Mouse (Mus musculus): Measurements from ENCODE around the gene Bicra. TPM values are rescaled to one million over a fixed set of nuclear protein-coding genes. Genes with fewer than 3 reads are reported as not detected.
A peak's percentile ranks its signal among the peaks of the same experiment; 100 is the strongest.

Gene Bicra
- total RNA-seq, 2 experiments from 2014 or later = 9.1 to 9.7 TPM

DNA sequence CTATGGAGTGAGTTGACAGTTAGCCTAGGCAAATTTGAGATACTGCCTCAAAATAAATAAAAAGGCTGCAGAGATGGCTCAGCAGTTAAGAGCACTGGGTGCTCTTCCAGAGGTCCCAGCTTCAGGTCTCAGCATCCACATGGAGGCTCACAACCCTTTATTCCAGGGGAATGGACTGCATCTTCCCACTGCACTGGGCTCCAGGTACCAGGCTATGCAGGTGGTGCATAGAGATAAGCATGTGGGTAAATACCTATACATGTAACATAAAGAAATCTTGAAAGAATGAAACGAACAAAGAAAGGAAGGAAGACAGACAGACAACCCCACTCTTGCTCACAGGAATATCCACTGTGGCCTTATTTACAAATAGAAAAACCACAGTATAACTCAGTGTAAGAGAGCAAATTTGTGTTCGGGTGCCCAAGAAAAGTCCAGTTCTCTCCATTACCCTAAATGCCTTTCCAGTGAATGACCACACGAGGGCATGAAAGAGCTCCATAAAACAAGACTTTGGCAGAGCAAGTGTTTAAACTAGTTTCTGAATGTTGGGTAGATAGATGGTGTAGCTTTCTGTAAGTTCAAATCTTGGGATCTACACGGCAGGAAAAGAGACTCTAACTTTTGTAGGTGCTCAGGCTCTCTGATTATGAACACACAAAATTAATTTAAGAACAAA lies 64.9 kb downstream of the Bicra start:
- intact Hi-C loops (cut with DNase I) = loop anchor here (1.0 to 5.0 kb wide), 3 partner anchors 64 to 169 kb away; partner anchors contain the start of gene Bicra
- DNase-seq = no peak

DNA sequence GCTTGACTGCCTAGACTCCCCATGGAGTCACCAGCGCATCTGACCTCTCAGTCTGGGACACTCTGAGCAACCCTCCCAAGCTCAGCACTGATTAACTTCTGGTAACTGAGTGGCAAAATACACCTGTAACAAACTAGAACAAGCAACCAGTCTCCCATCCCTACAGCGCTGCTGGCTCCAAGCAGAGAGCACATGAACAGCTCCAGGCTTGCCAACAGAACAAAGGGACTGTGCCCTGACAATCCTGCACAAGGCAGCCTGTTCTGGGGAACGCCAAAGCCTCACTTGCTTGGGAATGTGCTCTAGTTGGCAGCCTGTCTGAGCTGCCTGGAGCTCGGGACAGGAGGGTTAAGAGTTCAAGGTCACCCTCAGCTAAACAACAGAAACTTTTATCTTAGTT lies 66.2 kb downstream of the Bicra start:
- intact Hi-C loops (cut with DNase I) = loop anchor here (5.0 kb wide), 1 partner anchor 171 kb away; no protein-coding TSS in a partner anchor
- peak; percentile 43 to 62 for DNase-seq

DNA sequence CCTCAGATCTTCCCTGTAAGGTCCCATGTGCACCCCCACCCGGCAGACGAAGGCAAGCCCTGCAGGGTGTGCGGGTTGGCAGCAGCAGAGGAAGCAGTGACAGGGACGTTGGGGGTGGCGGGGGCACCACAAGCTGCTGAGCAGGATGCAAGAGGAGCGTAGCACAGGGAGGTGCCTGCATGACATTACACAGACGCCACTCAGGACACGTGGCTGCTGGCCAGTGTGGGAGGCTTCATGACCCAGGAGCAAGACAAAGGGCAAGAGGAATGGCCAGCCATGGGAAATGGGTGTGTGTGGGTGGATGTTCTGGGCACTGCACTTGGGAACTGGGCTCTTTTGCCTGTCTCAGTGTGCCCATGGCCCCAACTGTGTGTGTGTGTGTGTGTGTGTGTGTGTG lies 67.5 kb downstream of the Bicra start:
- no peak for DNase-seq
- intact Hi-C loops (cut with DNase I) = loop anchor here (5.0 kb wide), 1 partner anchor 172 kb away; no protein-coding TSS in a partner anchor

DNA sequence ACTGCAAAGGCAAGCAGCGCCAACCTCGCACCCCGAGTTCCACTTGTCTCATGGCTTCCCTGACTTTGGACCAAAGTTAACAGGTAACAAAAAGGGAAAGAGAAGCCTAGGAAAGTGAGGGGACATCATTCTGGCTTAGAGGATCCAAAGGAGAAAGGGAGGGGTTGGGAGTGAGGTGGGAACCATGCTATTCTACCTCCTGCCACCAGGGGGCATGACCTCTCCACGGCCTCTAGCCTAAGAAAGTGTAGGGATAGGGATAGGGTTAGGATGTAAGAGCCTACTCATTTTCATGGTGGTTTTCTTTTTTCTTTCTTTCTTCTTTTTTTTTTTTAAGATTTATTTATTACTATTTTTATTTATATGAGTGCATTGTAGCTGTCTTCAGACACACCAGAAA lies 71.8 kb downstream of the Bicra start:
- peak; percentile 65 to 76 for DNase-seq
- intact Hi-C loops (cut with DNase I) = loop anchor here (1.0 kb wide), 1 partner anchor 76 kb away; no protein-coding TSS in a partner anchor

DNA sequence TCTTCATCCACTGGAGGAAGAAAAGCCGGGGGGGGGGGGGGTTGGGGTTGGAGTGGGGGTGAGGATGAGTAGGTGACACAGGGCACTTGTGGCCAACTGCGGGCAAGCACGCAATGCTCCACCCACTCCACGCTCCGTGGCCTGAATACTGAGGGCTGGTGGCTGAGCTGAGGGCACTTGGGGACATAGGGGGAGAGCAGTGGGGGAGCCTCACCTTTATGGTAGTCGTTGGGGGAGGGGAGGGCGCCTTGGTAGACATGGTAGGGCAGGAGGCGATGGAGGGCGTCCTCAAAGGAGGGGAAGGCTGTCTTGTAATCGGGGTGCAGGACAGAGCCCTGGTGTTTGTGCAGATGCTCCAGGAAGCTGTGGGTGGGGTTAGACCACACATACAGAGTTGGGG lies 72.3 kb downstream of the Bicra start:
- DNase-seq = no peak
- intact Hi-C loops (cut with DNase I) = no loop called here

DNA sequence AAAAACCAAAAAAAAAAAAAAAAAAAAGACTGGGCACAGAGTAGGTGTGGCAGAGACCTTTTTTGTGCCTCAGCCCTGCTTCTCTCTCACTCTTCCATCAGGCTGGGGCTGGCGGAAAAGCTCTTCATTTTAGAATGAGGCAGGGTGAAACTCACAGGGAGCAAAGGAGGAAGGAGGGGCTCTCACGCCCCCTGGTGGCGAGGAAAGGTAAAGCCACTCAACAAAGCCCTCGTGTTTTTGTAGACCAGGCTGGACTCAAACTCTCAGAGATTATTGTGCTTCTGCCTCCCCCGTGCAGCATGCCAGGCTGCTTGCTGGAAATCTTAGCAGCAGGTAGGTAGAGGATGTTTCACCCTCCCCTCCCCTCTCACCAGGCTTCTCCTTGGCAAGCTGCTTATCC lies 73.0 kb downstream of the Bicra start:
- intact Hi-C loops (cut with DNase I) = no loop called here
- DNase-seq = peak; percentile 76

DNA sequence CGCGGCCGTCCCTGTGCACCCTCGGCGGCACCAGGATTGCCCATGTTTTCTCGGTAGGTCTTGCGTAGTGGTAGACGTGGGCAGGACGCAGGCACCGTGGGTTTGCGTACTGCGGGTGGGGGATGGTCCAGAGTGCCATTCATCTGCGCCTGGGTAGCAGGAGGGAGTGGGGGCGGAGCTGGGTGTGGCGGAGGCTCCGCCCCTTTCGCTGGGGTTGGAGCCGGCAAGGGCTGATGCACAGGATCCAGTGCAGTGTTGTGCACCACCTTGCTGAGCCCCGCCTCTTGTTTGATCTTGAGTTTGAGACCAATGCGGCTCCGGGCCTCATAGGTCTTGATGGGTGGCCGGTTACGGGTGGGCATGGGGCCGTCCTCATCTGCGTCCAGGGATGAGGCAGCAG lies 75.5 kb downstream of the Bicra start:
- DNase-seq = no peak
- intact Hi-C loops (cut with DNase I) = no loop called here

DNA sequence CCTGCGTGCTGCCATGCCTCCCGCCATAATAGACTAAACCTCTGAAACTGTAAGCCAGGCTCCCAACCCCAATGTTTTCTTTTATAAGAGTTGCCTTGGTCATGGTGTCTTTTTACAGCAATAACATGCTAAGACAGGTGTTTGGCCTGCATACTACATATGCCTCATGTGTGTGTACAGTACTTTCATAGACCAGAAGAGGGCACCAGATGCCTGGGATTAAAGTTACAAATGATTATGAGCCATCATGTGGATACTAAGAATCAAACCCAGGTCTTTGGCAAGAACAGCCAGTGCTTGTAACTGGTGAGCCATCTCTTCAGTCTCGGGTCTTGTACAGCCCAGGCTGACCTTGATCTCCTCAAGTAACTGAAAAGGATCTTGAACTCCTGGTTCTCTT lies 78.0 kb downstream of the Bicra start:
- no peak for DNase-seq
- intact Hi-C loops (cut with DNase I) = no loop called here

DNA sequence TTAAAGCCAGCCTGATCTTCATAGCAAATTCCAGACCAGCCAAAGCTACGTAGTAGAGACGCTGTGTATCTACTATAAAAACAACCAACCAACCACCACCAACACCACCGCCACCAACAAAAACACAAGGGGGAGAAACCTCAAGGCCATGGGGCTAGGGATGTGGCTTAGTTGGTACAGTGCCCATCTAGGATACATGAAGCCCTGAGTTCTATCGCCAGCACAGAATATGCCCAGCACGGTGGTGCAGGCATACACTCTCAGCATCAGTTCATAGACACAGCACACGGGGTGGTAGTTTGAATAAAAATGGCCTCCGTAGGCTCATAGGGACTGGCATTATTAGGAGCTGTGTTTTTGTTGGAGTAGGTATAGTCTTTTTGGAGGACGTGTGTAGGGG lies 79.4 kb downstream of the Bicra start:
- intact Hi-C loops (cut with DNase I) = no loop called here
- no peak for DNase-seq

DNA sequence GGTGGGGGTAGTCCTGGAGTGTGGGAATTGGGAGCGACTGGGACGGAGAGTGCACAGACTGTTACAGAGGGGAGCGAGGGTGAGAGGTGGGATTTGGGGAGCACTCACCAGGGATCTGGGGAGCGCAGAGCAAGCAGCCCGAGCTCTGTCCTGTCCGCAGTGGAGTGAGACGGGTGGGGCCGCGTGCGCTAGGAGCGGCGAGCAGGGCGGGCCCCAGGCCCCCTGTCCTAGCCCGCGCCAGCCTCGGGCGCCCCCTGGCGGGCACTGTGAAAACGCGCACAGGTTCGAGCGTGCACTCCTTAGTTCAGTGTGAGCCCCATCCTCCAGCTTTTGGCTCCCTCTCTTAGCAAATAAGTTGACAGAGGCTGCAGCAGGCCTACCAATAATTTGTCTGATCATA lies 80.4 kb downstream of the Bicra start, which contains the start of gene Ehd2:
Gene Ehd2, minus strand, starts transcription at position 256 of the 400 bp plus-strand sequence.
- intact Hi-C loops (cut with DNase I) = loop anchor here (1.0 to 2.0 kb wide), 2 partner anchors 19 to 37 kb away; no protein-coding TSS in a partner anchor

DNA sequence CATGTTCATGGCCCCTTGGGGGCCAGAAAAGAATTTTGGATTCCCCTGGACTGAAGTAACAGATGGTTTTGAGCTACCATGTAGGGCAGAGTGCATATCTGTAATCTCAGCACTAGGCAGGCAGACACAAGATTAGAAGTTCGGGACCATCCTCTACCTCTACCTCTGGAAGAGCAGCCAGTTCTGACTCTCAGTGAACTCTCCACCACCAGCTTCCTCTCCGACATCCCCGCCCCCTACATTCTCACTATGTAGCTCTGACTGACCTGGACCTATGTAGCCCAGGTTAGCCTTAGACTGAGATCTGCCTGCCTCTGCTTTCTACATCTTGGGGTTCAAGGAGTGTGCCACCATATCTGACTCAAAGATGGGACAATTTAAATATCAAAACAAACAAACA lies 81.2 kb downstream of the Bicra start:
- intact Hi-C loops (cut with DNase I) = loop anchor here (2.0 kb wide), 1 partner anchor 36 kb away; no protein-coding TSS in a partner anchor
- DNase-seq = no peak

More for the DNA sequence above, 80.4 kb downstream of the Bicra start, which contains the start of gene Ehd2:
- DNase-seq = peak; percentile 93 to 94

DNA sequence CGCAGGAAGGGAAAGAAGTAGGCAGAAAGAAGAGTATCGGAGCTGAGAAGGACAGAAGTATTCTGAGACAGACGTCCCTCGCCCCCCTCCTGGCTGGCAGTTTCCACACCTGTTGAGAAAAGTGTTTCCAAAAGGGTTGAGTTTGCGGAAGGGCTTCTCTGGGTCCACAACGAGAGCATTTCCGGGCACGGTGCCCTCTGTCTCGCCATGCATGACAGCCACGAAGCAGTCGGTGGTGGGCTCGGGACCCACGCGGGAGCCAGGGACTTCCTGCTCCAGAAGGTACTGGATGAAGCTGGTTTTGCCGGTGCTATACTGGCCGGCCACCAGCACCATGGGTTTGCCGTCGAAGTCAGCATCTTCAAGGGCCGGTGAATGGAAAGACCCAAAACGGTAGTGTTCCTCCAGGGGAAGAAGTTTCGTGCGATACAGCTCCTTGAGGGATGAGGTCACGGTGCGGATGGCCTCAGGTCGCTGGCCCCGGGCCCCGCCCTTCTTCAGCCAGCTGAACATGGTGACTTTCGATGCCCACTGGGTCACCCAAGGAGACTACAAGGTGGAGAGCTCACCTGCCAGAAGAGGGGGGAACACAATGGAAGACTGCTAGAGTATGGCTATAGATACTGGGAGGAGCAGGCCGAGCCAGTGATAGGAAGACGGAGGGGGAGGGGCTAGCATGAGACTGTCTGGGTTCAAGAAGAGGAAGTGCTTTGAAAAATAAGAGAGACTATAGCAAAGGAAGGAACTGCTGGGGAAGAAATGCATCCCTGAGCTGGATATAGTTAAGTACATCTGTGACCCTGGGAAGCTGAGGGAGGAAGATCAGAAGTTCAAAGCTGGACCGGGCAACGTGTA lies 83.7 kb downstream of the Bicra start:
- intact Hi-C loops (cut with DNase I) = no loop called here
- DNase-seq = no peak

DNA sequence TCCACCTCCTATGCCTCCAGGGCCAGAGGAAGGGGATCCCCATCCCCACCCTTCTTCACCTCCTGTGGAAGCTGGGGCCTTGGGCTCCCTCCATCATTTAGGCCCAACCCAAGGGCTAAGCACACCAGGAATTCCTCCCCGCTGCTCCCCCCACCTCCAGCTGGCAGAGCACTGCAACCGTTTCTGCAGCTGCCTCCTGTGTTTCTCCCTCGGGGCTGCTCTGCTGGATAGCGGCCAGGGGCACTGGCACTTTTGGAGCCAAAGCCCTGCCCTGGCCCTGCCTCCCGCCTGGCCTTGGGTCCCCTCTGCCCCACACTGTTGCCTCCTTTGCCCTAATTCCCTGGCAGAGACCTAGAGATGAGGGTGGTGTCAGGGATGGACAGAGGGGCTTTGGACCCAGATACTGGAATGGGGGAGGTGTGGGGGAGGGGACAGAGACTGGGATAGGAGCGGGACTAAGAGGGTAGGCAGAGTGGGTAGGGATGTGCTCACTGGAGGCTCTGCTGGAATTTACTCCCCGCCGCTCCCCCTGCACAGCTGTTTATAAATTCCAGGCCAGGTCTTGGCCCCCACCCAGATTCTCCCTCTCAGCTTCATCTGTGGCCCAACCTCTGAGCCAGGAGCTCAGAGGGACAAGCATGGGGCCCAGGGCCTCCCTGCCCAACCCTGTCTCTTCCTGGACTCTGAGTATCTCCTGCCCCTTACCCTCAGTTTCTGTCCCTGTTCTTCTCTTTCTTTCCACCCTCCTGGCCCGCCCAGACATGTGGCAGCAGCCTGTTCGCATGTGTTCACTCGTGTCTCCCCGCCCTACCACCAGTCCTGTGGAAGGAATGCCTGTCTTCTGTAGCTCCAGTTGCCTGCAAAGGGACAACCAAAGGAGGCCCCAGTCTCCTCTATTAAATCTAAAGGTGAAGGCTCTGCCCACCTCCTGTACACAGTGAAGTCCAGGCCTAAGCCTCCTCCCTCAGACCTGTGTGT lies 85.1 kb downstream of the Bicra start:
- peak; percentile 92 to 93 for DNase-seq
- intact Hi-C loops (cut with DNase I) = no loop called here

DNA sequence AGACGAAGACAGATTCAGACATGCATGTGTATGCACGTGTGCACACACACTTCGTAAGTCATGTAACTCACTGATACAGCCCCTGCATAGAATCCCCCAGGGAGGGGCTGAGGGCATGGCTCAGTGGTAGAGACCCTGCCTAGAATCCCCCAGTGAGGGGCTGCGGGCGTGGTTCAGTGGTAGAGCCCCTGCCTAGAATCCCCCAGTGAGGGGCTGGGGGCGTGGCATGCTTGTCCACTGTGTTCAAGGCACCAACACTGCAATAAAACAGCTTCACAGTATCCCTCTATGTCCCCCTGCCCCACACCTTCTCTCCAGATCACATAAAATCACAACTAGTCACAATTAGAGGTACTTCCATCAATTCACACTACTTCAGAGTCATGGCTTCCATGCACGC lies 85.9 kb downstream of the Bicra start:
- intact Hi-C loops (cut with DNase I) = no loop called here
- DNase-seq = no peak

DNA sequence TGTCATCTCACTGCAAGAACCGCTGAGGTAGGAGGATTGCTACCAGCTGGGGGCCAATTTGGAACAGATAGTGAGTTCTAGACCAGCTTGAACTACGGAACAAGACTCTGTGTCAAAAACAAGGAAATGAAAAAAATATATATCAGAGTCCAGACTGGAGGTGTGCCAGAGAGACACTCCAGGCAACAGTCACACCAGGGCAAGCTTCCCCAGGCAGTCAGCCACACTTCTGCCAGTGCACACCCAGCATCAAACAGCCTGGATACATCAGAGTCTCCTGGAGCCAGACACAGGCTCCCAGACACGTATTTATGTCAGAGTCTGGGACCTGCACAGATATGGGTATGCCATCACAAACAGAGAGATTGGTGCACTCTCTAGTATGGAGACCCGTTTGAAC lies 86.5 kb downstream of the Bicra start:
- peak; percentile 47 to 56 for DNase-seq

DNA sequence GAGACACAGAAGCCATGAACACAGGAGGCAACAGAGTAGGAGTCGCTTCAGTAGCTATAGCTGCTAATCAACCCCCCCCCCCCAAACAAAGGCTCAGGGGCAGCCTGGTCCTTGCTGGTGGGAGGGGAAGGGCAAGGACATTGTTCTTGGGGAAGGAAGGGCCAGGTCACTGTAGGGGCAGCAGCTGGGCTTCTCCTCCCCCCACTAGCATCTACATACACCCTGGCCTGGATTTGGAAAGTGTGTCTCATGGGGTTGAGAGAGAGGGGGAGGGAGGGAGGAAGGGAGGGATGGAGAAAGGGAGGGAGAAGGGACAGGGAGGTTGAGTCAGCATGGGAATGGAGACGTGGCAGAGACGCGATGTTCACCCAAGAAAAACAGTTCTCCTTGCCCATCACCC lies 87.0 kb downstream of the Bicra start:
- intact Hi-C loops (cut with DNase I) = no loop called here
- peak in 1 of 2 experiments; percentile 31 for DNase-seq

More for the DNA sequence above, 86.5 kb downstream of the Bicra start:
- intact Hi-C loops (cut with DNase I) = no loop called here

DNA sequence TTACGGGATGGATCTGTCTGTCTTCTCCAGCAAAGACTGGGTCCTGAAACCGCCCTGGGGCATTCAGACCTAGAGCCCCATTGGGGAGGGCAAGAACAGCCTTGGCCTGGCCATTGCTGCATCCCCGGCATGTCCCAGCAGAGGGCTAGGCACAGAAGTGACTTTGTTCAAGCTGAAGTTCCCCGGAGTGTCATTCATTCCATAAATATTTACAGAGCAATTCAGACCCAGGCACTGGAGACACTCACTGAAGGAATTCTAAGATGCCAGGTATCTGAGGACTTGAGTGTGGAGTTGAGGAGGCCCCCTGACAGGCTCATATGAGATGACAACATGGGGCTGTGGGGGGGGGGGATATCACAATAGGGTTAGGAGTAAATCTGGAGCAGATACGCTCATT lies 91.6 kb downstream of the Bicra start:
- intact Hi-C loops (cut with DNase I) = no loop called here
- no peak for DNase-seq

DNA sequence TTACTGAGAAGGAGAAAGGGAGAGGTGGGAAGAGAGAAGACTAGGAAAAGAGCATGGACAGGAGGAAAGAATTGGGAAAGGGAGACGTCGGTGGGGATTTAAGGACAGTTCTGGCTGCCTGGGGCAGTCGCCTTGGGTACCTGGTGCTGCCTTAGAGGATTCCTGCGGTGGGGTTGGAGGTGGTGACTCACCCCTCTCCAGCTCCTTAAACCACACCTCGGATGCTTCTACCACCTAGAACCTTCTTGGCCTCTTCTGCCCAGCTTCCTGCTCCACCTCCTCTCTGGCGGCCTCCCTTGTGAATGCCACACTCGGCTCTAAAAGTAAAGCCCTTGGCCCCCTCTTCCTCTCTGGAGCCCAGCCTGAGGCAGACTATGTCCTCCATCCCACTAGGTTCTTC lies 92.2 kb downstream of the Bicra start:
- peak in 1 of 2 experiments; percentile 37 for DNase-seq
- intact Hi-C loops (cut with DNase I) = no loop called here

DNA sequence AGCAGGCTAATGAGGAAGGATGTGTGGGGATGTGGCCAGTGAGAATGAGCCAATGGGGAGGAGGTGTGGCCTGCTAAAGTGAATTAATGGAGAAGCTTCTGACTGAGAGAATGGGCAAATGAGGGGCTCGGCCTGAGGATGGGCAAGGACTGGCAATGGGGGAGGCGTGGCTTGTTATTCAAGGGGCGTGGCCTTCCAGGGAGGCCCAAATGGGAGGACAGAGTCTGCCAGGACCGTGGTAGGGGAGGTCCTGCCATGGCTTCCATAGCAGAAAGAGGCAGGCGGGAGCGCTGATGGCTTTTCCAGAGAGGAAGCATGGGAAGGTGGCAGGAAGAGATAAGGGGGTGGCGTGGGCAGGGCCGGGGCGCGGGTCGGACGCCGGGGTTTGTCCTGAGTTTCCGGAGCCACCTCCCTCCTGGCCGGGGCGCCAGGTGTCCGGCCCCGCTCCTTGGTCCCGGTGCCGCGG lies 92.7 kb downstream of the Bicra start:
- peak; percentile 71 to 78 for DNase-seq
- intact Hi-C loops (cut with DNase I) = no loop called here

DNA sequence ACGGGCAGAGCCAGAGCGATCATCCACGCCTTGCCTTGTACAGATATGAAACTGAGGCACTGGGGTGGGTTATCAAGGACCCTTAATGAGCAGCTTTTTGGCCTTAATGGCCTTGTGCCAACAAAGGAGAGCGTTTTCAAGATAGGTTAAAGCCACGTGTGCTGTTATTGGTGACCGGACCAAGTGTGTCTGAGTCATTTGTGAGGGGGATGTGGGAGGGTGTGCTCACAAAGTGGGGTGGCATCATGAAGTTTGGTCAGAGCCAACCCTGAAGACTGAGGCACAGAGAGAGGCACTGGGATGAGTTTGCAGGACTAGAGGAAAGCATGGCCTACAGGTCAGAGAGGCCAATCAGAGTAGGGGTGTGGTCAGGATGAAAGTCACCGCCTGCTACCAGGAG lies 93.3 kb downstream of the Bicra start:
- intact Hi-C loops (cut with DNase I) = no loop called here

More for the DNA sequence above, 93.3 kb downstream of the Bicra start:
- DNase-seq = no peak

Data from heart, postnatal 14 days (tissue).